Mouse (Mus musculus) lung, embryonic 14.5 days (tissue): ENCODE data around the gene Ptx4. TPM values are rescaled to one million over a fixed set of nuclear protein-coding genes. Genes with fewer than 3 reads are reported as not detected.
A peak's percentile ranks its signal among the peaks of the same experiment; 100 is the strongest.

Experiments
- ATAC-seq: fragments of 200-750 bp; cut with Nextera tagmentation; 2 replicates; pipeline ENCODE4 v1.8.0; 2017; ENCODE audit warnings: mild to moderate bottlenecking, moderate TSS enrichment, moderate library complexity; ENCODE audit not compliant: insufficient read depth
- DNase-seq: peaks from one replicate; pipeline ENCODE4 v3.0.0-alpha.2; 2015
- H3K27ac ChIP-seq: fragments of 300-500 bp; sonication (generic); 2 replicates; pipeline ENCODE4 v1.5.1; 2014; ENCODE audit warnings: low read depth, mild to moderate bottlenecking, moderate library complexity
- H3K27me3 ChIP-seq: fragments of 300-500 bp; sonication (generic); 2 replicates; pipeline ENCODE4 v1.6.1; 2014; ENCODE audit warnings: low read length, control low read depth; ENCODE audit not compliant: insufficient read depth
- H3K36me3 ChIP-seq: fragments of 300-500 bp; sonication (generic); 2 replicates; pipeline ENCODE4 v1.6.1; 2014; ENCODE audit warnings: control low read depth; ENCODE audit not compliant: insufficient read depth
- H3K4me1 ChIP-seq: fragments of 300-500 bp; sonication (generic); 2 replicates; pipeline ENCODE4 v1.6.1; 2014; ENCODE audit warnings: antibody characterized with exemption, control low read depth; ENCODE audit not compliant: insufficient read depth
- H3K4me2 ChIP-seq: fragments of 300-500 bp; sonication (generic); 2 replicates; pipeline ENCODE4 v1.6.1; 2014; ENCODE audit warnings: mild to moderate bottlenecking
- H3K4me3 ChIP-seq: fragments of 300-500 bp; sonication (generic); 2 replicates; pipeline ENCODE4 v1.5.1; 2014; ENCODE audit warnings: low read depth, low read length
- H3K9ac ChIP-seq: fragments of 300-500 bp; sonication (generic); 2 replicates; pipeline ENCODE4 v1.6.1; 2014
- H3K9me3 ChIP-seq: fragments of 300-500 bp; sonication (generic); 2 replicates; pipeline ENCODE4 v1.6.1; 2016; ENCODE audit warnings: low read depth, low read length, control low read depth
- CTCF ChIP-seq: IDR thresholded peaks from 2 replicates; pipeline ENCODE4 v1.5.1; 2016; ENCODE audit warnings: antibody characterized with exemption, low read depth
- WGBS: fragments of 180-500 bp; shearing (Covaris S2); extraction: QIAGEN DNeasy Blood & Tissue Kit; methylation state at CpG from one replicate; pipeline ENCODE4 v1.1.7; 2014; 5-methylcytosine and 5-hydroxymethylcytosine counted together
- polyA plus RNA-seq: library from polyadenylated mRNA; unstranded; fragments of >200 nt; fragmentation: Nextera tagmentation; extraction: Ambion mirVana; gene quantifications from 2 replicates; pipeline ENCODE4 v1.2.1, GENCODE M21; 2014

Ptx4 gene
- polyA plus RNA-seq, 1 experiment from 2014 or later = not detected

GRCm38 (mm10) chr17:25130060-25130459 lies 9.5 kb downstream of the Ptx4 start:
- H3K4me1 ChIP-seq = peaks cover 8% of the 10 kb centered on the region; the same call in 1 of the 2 replicates
- no peaks in the 10 kb centered on the region for H3K27me3 ChIP-seq
- H3K4me3 ChIP-seq = no peak overlapping the region
- H3K9ac ChIP-seq = no peak overlapping the region
- H3K4me2 ChIP-seq = no peak overlapping the region
- no peaks in the 10 kb centered on the region for H3K9me3 ChIP-seq
- ATAC-seq = no peak
- H3K36me3 ChIP-seq = no peaks in the 10 kb centered on the region
- WGBS = 88% methylated on average over 1 of the region's 1 CpGs
- no peak overlapping the region for H3K27ac ChIP-seq
- peak; percentile 31 for TF ChIP-seq CTCF
- peak; percentile 17 for DNase-seq

- under 1% methylated on average over 40 of the region's 40 CpGs for WGBS
- H3K27ac ChIP-seq = no peak within 1 kb of the TSS
Observed at GRCm38 (mm10) chr17:25133275-25133698, 12.7 kb downstream of the Ptx4 start, which contains the start of gene Clcn7. Clcn7 (plus strand) TSS chr17:25133391.

GRCm38 (mm10) chr17:25135622-25136021 lies 15.1 kb downstream of the Ptx4 start:
- no peak for TF ChIP-seq CTCF
- H3K9ac ChIP-seq = no peak overlapping the region
- no peaks in the 10 kb centered on the region for H3K9me3 ChIP-seq
- peaks cover 8% of the 10 kb centered on the region; the same call in 1 of the 2 replicates for H3K4me1 ChIP-seq
- no peak overlapping the region for H3K4me2 ChIP-seq
- ATAC-seq (no peak), DNase-seq (no peak)
- no peak overlapping the region for H3K4me3 ChIP-seq
- WGBS = 90% methylated on average over 6 of the region's 6 CpGs
- no peaks in the 10 kb centered on the region for H3K27me3 ChIP-seq
- no peak overlapping the region for H3K27ac ChIP-seq
- 0 out of 2 replicates have a peak, but pooled peaks cover 9% of the 10 kb centered on the region for H3K36me3 ChIP-seq

More at GRCm38 (mm10) chr17:25133275-25133698, 12.7 kb downstream of the Ptx4 start, which contains the start of gene Clcn7:
- ATAC-seq = peak; percentile 97
- peak within 1 kb of the TSS; percentile 79 for H3K4me2 ChIP-seq
- peak within 1 kb of the TSS; percentile 77 for H3K9ac ChIP-seq
- H3K27me3 ChIP-seq = no peaks in the 10 kb centered on the region
- H3K9me3 ChIP-seq = no peaks in the 10 kb centered on the region
- H3K4me3 ChIP-seq = peak within 1 kb of the TSS; percentile 93
- no peak for TF ChIP-seq CTCF
- DNase-seq = peak; percentile 96
- H3K4me1 ChIP-seq = peaks cover 8% of the 10 kb centered on the region; the same call in 1 of the 2 replicates
- 0 out of 2 replicates have a peak, but pooled peaks cover 3% of the 10 kb centered on the region for H3K36me3 ChIP-seq

GRCm38 (mm10) chr17:25138803-25139202 lies 18.2 kb downstream of the Ptx4 start:
- Histone ChIP-seq H3K27ac (no peak overlapping the region), H3K4me2 (no peak overlapping the region), H3K27me3 (no peaks in the 10 kb centered on the region), H3K9me3 (no peaks in the 10 kb centered on the region), H3K9ac (no peak overlapping the region), H3K4me1 (peaks cover 7% of the 10 kb centered on the region; the same call in 1 of the 2 replicates), H3K36me3 (0 out of 2 replicates have a peak, but pooled peaks cover 9% of the 10 kb centered on the region), H3K4me3 (no peak overlapping the region)
- 82% methylated on average over 1 of the region's 1 CpGs for WGBS
- no peak for ATAC-seq
- TF ChIP-seq CTCF = no peak
- no peak for DNase-seq

- peak; percentile 22 for DNase-seq
- H3K9me3 ChIP-seq = no peaks in the 10 kb centered on the region
- no peak for ATAC-seq
Observed at GRCm38 (mm10) chr17:25139960-25140359, 19.4 kb downstream of the Ptx4 start.

GRCm38 (mm10) chr17:25162161-25162560 lies 41.6 kb downstream of the Ptx4 start, which contains the start of gene Ccdc154:
Ccdc154 (plus strand) TSS chr17:25162461.
- DNase-seq = no peak
- 76% methylated on average over 1 of the region's 1 CpGs for WGBS
- H3K27me3 ChIP-seq = no peaks in the 10 kb centered on the region
- no peak for ATAC-seq
- H3K9me3 ChIP-seq = no peaks in the 10 kb centered on the region
- no peak for TF ChIP-seq CTCF
- no peak within 1 kb of the TSS for H3K27ac ChIP-seq
- peaks cover 39% of the 10 kb centered on the region for H3K36me3 ChIP-seq
- no peak within 1 kb of the TSS for H3K4me3 ChIP-seq
- no peak within 1 kb of the TSS for H3K4me2 ChIP-seq
- H3K4me1 ChIP-seq = no peaks in the 10 kb centered on the region
- H3K9ac ChIP-seq = no peak within 1 kb of the TSS

More at GRCm38 (mm10) chr17:25139960-25140359, 19.4 kb downstream of the Ptx4 start:
- Histone ChIP-seq H3K36me3 (0 out of 2 replicates have a peak, but pooled peaks cover 12% of the 10 kb centered on the region), H3K27ac (no peak overlapping the region), H3K4me1 (no peaks in the 10 kb centered on the region), H3K4me3 (no peak overlapping the region), H3K4me2 (no peak overlapping the region), H3K27me3 (no peaks in the 10 kb centered on the region), H3K9ac (no peak overlapping the region)
- 61% methylated on average over 4 of the region's 4 CpGs for WGBS
- TF ChIP-seq CTCF = peak; percentile 59

- 72% methylated on average over 7 of the region's 7 CpGs for WGBS
- H3K27ac ChIP-seq = no peak overlapping the region
- no peak overlapping the region for H3K4me2 ChIP-seq
- no peak overlapping the region for H3K4me3 ChIP-seq
- H3K9ac ChIP-seq = no peak overlapping the region
- ATAC-seq (no peak), DNase-seq (no peak)
- H3K36me3 ChIP-seq = peaks cover 28% of the 10 kb centered on the region
- H3K9me3 ChIP-seq = no peaks in the 10 kb centered on the region
- H3K27me3 ChIP-seq = no peaks in the 10 kb centered on the region
- no peaks in the 10 kb centered on the region for H3K4me1 ChIP-seq
- no peak for TF ChIP-seq CTCF
Observed at GRCm38 (mm10) chr17:25163387-25163786, 42.8 kb downstream of the Ptx4 start.
